Mouse (Mus musculus) lung, embryonic 15.5 days (tissue): ENCODE data around the gene Itsn1. TPM values are rescaled to one million over a fixed set of nuclear protein-coding genes. Genes with fewer than 3 reads are reported as not detected.

Experiments
- ATAC-seq: fragments of 200-750 bp; cut with Nextera tagmentation; 2 replicates; pipeline ENCODE4 v1.8.0; 2017; ENCODE audit warnings: moderate number of reproducible peaks, borderline replicate concordance; ENCODE audit not compliant: low FRiP score, low TSS enrichment; ENCODE audit errors: extremely low read depth
- H3K27ac ChIP-seq: fragments of 300-500 bp; sonication (generic); 2 replicates; pipeline ENCODE4 v1.5.1; 2015; ENCODE audit warnings: moderate library complexity, mild to moderate bottlenecking, inconsistent platforms
- H3K27me3 ChIP-seq: fragments of 300-500 bp; sonication (generic); 2 replicates; pipeline ENCODE4 v1.6.1; 2015; ENCODE audit warnings: inconsistent platforms
- H3K36me3 ChIP-seq: fragments of 300-500 bp; sonication (generic); 2 replicates; pipeline ENCODE4 v1.6.1; 2015; ENCODE audit warnings: inconsistent platforms
- H3K4me1 ChIP-seq: fragments of 300-500 bp; sonication (generic); 2 replicates; pipeline ENCODE4 v1.6.1; 2015; ENCODE audit warnings: inconsistent platforms
- H3K4me2 ChIP-seq: fragments of 300-500 bp; sonication (generic); 2 replicates; pipeline ENCODE4 v1.6.1; 2015; ENCODE audit warnings: inconsistent platforms, mild to moderate bottlenecking, moderate library complexity
- H3K4me3 ChIP-seq: fragments of 300-500 bp; sonication (generic); 2 replicates; pipeline ENCODE4 v1.5.1; 2015; ENCODE audit warnings: mild to moderate bottlenecking, inconsistent platforms
- H3K9ac ChIP-seq: fragments of 300-500 bp; sonication (generic); 2 replicates; pipeline ENCODE4 v1.6.1; 2015; ENCODE audit warnings: inconsistent platforms
- H3K9me3 ChIP-seq: fragments of 300-500 bp; sonication (generic); 2 replicates; pipeline ENCODE4 v1.6.1; 2016; ENCODE audit warnings: inconsistent platforms
- WGBS: fragments of 180-500 bp; shearing (Covaris S2); methylation state at CpG from one replicate; pipeline ENCODE4 v1.1.7; 2015; 5-methylcytosine and 5-hydroxymethylcytosine counted together
- polyA plus RNA-seq: library from polyadenylated mRNA; unstranded; fragments of >200 nt; fragmentation: Nextera tagmentation; extraction: Ambion mirVana; gene quantifications from 2 replicates; pipeline ENCODE4 v1.2.1, GENCODE M21; 2015

The Itsn1 gene
- polyA plus RNA-seq, 1 experiment from 2014 or later: 20.3 TPM

DNA sequence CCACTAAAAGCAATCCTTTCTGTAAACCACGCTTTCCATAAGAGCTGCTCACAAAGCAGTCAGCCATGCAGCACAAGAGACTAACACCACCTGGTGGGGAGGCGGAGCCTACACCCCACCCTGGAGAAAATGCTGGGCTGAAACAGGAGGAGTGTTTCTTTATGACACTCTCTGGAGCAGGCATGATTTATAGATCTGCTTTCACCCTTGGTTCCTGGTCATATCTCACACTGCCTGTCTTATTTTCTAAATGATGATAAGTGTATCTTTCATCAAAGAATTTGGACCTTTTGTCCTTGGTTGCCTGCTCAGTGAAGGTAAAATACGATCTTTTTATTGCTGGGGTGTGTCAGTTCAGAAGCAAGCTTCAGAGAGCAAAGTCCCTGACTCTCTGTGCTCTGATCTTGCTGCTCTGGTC is 26.3 kb upstream of the Itsn1 start:
- Histone ChIP-seq H3K27me3 (no peaks in the 10 kb centered on the region), H3K27ac (no peak overlapping the region), H3K4me2 (no peak overlapping the region), H3K36me3 (peaks cover 37% of the 10 kb centered on the region), H3K4me1 (peaks cover 5% of the 10 kb centered on the region; the same call in 1 of the 2 replicates), H3K4me3 (no peak overlapping the region), H3K9ac (no peak overlapping the region), H3K9me3 (no peaks in the 10 kb centered on the region)
- WGBS: 55% methylated on average over 3 of the region's 3 CpGs
- no peak for ATAC-seq

DNA sequence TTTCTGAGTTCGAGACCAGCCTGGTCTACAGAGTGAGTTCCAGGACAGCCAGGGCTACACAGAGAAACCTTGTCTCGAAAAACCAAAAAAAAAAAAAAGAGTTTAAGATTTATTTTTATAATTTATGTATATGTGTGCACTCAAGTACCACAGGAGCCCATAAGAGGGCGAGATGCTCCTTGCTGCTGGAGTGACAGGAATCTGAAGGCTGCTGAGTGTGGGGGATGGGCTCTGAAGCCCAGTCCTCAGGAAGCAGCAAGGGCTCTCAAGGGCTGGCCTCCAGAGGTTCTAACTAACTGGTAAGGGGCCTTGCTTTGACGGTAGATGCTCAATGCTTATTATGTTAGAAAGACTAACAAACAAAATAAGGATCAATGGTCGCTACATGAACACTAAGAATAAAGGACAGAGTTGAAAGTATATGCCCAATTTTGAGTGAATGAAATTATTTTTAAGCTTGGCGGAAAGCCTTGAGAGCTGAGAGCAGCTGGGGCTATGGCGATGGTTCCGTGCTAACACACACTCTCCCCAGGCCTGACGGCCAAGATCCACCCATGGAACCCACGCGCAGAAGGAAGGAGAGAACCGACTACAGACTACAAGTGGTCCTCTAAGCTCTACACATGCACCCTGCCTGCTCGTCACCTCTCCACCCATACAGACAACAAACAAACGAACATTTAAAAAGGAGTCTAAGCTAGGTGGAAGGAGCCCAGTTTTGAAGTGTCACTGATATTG is 24.3 kb upstream of the Itsn1 start:
- no peak overlapping the region for H3K9ac ChIP-seq
- no peak for ATAC-seq

DNA sequence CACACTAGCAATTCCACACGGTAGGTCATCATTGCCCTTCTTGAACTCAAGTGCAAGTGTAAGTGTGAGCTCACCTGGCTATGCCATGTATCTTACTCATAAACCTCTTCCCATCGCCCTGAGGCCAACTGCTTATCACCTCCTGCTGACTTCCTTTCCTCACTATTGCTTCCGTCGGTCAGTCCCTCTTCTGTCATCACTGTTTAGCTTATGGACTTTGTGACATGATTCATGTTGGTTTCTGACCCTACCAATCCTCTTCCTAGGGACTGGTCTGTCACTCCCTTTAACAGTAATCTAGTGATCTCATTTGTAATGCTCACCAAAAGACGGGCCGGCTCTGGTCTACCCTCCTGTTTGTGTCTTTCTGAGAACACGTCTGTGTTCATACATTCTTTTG is 18.8 kb upstream of the Itsn1 start:
- 67% methylated on average over 7 of the region's 7 CpGs for WGBS
- ATAC-seq: no peak
- no peaks in the 10 kb centered on the region for H3K27me3 ChIP-seq
- peaks cover 38% of the 10 kb centered on the region; the same call in 1 of the 2 replicates for H3K36me3 ChIP-seq
- no peaks in the 10 kb centered on the region for H3K4me1 ChIP-seq
- H3K9me3 ChIP-seq: no peaks in the 10 kb centered on the region
- no peak overlapping the region for H3K4me2 ChIP-seq
- H3K9ac ChIP-seq: no peak overlapping the region
- H3K27ac ChIP-seq: no peak overlapping the region
- no peak overlapping the region for H3K4me3 ChIP-seq

More for the DNA sequence above, 24.3 kb upstream of the Itsn1 start:
- Histone ChIP-seq H3K4me3 (no peak overlapping the region), H3K9me3 (no peaks in the 10 kb centered on the region), H3K27ac (no peak overlapping the region), H3K4me1 (peaks cover 5% of the 10 kb centered on the region; the same call in 1 of the 2 replicates), H3K4me2 (no peak overlapping the region), H3K27me3 (no peaks in the 10 kb centered on the region), H3K36me3 (peaks cover 34% of the 10 kb centered on the region)
- WGBS: 79% methylated on average over 14 of the region's 14 CpGs

DNA sequence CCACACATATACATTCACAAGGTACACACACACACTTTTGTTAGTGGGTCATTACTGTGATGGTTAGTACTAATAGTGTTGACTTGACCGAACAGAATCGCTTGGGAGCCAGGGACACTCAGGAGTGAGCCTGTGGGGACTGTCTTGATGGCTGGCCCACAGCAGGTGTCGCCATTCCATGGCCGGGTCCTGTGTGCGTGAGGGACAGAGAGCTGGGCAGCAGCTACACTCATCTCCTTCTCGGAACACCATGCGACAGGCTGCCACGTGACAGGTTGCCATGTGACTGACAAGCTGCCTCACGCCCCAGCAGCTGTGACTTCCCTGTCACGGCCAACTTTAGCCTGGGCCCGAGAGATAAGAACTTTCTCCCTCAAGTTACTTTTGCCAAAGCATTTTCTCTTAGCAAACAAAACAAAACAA is 12.1 kb upstream of the Itsn1 start:
- no peak overlapping the region for H3K4me2 ChIP-seq
- no peaks in the 10 kb centered on the region for H3K4me1 ChIP-seq
- ATAC-seq: peak; percentile 82; the same call in 1 of the 2 replicates
- no peak overlapping the region for H3K27ac ChIP-seq
- WGBS: 65% methylated on average over 11 of the region's 11 CpGs
- H3K27me3 ChIP-seq: no peaks in the 10 kb centered on the region
- H3K9ac ChIP-seq: no peak overlapping the region
- H3K36me3 ChIP-seq: 0 out of 2 replicates have a peak, but pooled peaks cover 5% of the 10 kb centered on the region
- no peaks in the 10 kb centered on the region for H3K9me3 ChIP-seq
- H3K4me3 ChIP-seq: no peak overlapping the region

DNA sequence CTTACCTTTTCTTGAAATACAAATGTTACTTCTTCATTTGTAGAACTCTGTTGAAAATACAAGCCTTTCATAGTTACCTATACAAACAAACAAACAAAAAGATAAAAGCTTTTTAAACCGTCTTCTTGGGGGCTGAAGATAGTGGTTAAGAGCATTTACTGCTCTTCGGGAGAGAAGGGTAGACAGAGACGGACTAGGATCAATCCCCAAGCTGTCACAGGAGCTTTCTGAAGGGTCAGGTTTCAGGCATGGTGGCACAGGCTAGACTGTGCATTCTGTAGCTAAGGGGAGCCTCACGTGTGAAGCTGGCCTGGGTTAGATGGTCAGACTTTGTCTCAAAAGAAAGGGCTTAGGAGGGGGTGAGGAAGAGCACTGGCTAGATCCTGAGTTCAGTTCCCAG is 11.7 kb upstream of the Itsn1 start:
- Histone ChIP-seq H3K4me1 (no peaks in the 10 kb centered on the region), H3K4me2 (no peak overlapping the region), H3K27me3 (no peaks in the 10 kb centered on the region), H3K9me3 (no peaks in the 10 kb centered on the region), H3K27ac (no peak overlapping the region), H3K4me3 (no peak overlapping the region), H3K36me3 (0 out of 2 replicates have a peak, but pooled peaks cover 5% of the 10 kb centered on the region), H3K9ac (no peak overlapping the region)
- WGBS: 65% methylated on average over 4 of the region's 4 CpGs
- ATAC-seq: no peak

DNA sequence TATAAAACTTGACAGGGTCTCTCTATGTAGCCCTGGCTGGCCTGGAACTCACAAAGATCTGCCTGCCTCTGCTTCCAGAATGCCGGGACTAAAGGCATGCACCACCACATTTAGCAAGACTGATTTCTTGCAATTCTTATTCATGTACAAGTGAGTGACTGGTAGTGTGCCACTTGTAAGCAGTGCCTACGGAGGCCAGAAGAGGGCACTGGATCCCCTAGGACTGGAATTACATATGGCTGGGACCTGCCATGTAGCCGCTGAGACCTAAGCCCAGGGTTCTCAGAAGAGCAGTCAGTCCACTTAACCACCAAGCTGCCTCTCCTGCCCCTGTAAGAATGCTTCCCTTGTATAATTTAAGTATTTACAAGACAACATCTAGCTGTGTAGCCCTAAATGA is 4.8 kb upstream of the Itsn1 start:
- no peak overlapping the region for H3K27ac ChIP-seq
- no peak for ATAC-seq
- H3K36me3 ChIP-seq: no peaks in the 10 kb centered on the region

DNA sequence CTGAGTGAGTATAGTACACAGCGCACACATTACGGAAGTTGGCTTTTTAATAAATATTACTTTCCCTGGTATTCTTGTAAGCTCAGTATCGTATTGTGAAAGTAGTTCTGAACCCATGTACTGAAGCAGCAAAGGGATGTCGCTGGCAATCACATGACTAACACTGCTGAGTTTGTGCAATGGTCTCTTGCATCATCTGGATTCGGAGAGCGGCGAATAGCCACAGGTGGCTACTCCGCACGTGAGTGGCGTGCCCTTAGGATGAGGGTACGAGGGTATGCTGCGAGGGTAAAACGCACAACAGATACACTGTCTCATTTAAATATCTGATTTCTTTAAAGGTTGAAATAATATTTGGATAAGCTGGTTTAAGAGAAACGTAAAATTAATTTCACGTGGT is 1.6 kb upstream of the Itsn1 start:
- ATAC-seq: no peak
- peaks cover 27% of the 10 kb centered on the region for H3K4me1 ChIP-seq
- peak overlapping the region; percentile 94 for H3K4me3 ChIP-seq
- no peaks in the 10 kb centered on the region for H3K27me3 ChIP-seq
- no peaks in the 10 kb centered on the region for H3K36me3 ChIP-seq
- H3K4me2 ChIP-seq: peak overlapping the region; percentile 55
- H3K9me3 ChIP-seq: no peaks in the 10 kb centered on the region
- no peak overlapping the region for H3K27ac ChIP-seq
- WGBS: 80% methylated on average over 15 of the region's 15 CpGs
- H3K9ac ChIP-seq: no peak overlapping the region

More for the DNA sequence above, 4.8 kb upstream of the Itsn1 start:
- Histone ChIP-seq H3K4me3 (no peak overlapping the region), H3K4me1 (peaks cover 14% of the 10 kb centered on the region), H3K27me3 (no peaks in the 10 kb centered on the region), H3K9me3 (no peaks in the 10 kb centered on the region), H3K4me2 (no peak overlapping the region), H3K9ac (no peak overlapping the region)
- WGBS: 53% methylated on average over 3 of the region's 3 CpGs

DNA sequence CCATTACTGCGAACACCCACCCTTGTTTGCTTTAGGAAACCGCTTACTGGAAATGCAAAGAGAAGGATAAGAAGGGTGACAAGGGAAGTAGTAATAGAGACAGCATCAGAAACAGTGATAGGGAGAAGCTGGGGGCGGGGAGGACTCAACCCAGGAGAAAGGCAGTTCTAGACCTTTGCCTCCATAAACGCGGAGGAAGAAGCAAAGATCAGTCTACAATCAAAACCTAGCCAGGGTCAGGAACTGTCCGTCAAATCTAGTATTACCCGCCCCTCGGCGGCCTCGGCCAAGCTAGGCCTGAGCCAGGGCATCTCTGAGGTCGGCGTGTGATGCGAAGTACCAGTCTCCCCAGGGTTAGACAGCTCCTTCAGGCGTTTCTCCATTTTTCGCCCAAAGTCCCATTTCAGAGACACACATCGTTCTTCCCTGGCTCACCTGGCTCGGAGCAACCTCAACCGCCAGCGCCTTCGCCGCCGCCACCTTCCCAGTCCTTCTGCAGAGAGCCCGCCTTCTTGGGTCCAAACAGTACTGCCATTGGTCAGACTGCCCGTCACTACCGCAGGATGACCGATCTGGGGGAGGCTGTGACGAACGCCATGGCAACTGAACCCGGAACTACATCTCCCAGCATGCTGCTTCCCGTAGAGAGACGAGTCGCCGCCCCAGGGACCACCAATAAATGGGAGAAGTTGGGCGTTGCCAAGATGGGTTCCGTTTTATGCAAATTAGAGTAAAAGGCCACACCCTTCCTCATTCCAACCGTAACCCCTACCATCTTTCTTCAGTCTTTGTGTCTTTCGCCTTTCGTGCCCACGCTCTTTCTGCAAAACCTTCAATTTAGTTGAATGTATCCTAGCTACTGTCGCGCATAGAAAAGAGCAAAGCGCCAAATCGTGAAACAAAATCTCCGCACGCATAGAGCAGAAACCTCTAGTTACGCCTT is 687 bp upstream of the Itsn1 start, which contains the start of gene Cryzl1:
TSS of gene Cryzl1 (minus strand) at position 853 of the 943 bp plus-strand sequence.
- Histone ChIP-seq H3K4me3 (peak within 1 kb of the TSS; percentile 94), H3K36me3 (no peaks in the 10 kb centered on the region), H3K4me1 (peaks cover 27% of the 10 kb centered on the region), H3K4me2 (peak within 1 kb of the TSS; percentile 64), H3K9me3 (no peaks in the 10 kb centered on the region), H3K9ac (peak within 1 kb of the TSS; percentile 82), H3K27ac (peak within 1 kb of the TSS; percentile 88), H3K27me3 (no peaks in the 10 kb centered on the region)
- ATAC-seq: peak; percentile 96
- under 1% methylated on average over 46 of the region's 46 CpGs for WGBS

DNA sequence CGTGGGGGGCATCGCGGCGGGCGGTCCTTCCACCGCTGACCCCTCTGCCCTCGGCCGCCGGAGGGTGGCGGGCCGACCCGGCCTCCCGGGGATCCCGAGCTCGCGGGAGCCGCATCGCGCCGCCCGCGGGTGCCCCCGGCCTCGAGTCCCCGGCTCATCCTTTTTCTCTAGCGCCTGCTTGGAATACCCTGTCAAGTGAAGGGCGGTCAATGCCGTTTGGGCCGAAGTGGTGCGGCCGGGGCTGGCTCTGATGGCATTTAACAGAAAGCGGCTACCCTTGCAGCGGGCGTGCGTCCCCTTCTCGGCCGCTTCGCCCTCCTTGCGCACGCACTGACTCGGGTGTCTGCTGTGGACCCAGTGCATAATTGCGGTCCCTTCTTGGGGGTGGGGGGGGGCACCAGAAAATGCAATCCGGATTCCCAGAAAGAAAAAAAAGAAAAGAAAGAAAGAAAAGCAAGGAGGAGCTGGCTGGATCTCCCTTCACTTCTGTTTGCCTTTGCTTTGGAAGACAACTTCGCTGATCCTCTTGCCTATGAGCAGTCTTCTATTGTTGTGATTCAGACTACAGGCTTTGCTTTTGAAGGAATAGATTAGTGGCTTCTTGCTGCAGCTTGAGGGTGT is 850 bp downstream of the Itsn1 start:
- peak overlapping the region; percentile 88 for H3K27ac ChIP-seq
- H3K4me2 ChIP-seq: peak overlapping the region; percentile 64
- no peaks in the 10 kb centered on the region for H3K27me3 ChIP-seq
- peak; percentile 3; the same call in 1 of the 2 replicates for ATAC-seq
- H3K4me3 ChIP-seq: peak overlapping the region; percentile 94
- under 1% methylated on average over 43 of the region's 44 CpGs for WGBS
- H3K4me1 ChIP-seq: peaks cover 27% of the 10 kb centered on the region
- no peaks in the 10 kb centered on the region for H3K36me3 ChIP-seq
- no peaks in the 10 kb centered on the region for H3K9me3 ChIP-seq
- H3K9ac ChIP-seq: peak overlapping the region; percentile 82

DNA sequence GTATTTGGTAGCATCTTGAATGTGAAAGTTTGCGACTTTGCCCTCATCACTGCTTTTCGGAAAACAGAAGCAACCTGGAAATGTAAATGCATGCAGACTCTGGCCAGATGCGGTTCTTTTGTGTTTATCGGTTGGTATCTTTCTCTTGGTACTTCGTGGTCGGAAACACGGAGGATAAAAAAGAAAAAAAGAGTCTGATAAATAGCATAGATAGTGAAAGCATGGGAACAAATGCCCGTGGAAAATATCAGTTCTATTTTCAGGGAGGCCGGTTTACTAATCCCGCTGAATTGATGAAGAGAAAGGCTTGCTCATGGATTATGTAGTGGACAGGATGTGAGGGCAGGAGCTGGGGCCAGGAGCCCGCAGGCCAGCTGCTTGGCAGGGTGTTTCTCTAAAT is 1.4 kb downstream of the Itsn1 start:
- H3K27ac ChIP-seq: peak overlapping the region; percentile 88; the same call in 1 of the 2 replicates
- no peak for ATAC-seq
- H3K9me3 ChIP-seq: no peaks in the 10 kb centered on the region
- H3K27me3 ChIP-seq: no peaks in the 10 kb centered on the region
- H3K4me2 ChIP-seq: peak overlapping the region; percentile 64
- H3K9ac ChIP-seq: peak overlapping the region; percentile 82
- 1% methylated on average over 11 of the region's 11 CpGs for WGBS
- H3K4me3 ChIP-seq: peak overlapping the region; percentile 94
- no peaks in the 10 kb centered on the region for H3K36me3 ChIP-seq
- peaks cover 27% of the 10 kb centered on the region for H3K4me1 ChIP-seq

DNA sequence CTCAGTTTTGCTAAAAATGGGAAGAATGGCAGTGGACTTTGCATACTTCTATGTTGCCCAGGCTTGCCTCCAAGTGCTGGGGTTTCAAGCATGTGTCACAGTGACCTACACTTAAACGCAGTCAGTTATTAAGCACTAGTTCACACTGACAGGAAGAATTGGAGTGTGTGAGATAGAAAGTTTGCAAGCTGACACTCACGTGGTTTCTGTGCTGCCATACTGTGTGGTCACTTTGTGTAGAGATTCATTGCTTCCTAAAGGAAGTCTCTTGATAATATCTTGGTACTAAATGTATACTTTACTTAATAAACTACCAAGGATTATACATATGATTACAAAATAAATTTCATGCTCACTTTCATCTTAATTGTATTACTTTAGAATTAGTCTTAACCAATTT is 3.7 kb downstream of the Itsn1 start:
- 47% methylated on average over 2 of the region's 2 CpGs for WGBS
- H3K9ac ChIP-seq: no peak overlapping the region
- H3K4me3 ChIP-seq: no peak overlapping the region

More for the DNA sequence above, 3.7 kb downstream of the Itsn1 start:
- Histone ChIP-seq H3K4me1 (peaks cover 24% of the 10 kb centered on the region), H3K27ac (no peak overlapping the region), H3K4me2 (no peak overlapping the region), H3K27me3 (no peaks in the 10 kb centered on the region), H3K9me3 (no peaks in the 10 kb centered on the region), H3K36me3 (no peaks in the 10 kb centered on the region)
- no peak for ATAC-seq
